Mouse (Mus musculus): Measurements from ENCODE around the gene Adam8. TPM values are rescaled to one million over a fixed set of nuclear protein-coding genes. Genes with fewer than 3 reads are reported as not detected.

Adam8 gene
- polyA plus RNA-seq, 2 experiments from 2014 or later = 14.0 to 17.8 TPM

DNA sequence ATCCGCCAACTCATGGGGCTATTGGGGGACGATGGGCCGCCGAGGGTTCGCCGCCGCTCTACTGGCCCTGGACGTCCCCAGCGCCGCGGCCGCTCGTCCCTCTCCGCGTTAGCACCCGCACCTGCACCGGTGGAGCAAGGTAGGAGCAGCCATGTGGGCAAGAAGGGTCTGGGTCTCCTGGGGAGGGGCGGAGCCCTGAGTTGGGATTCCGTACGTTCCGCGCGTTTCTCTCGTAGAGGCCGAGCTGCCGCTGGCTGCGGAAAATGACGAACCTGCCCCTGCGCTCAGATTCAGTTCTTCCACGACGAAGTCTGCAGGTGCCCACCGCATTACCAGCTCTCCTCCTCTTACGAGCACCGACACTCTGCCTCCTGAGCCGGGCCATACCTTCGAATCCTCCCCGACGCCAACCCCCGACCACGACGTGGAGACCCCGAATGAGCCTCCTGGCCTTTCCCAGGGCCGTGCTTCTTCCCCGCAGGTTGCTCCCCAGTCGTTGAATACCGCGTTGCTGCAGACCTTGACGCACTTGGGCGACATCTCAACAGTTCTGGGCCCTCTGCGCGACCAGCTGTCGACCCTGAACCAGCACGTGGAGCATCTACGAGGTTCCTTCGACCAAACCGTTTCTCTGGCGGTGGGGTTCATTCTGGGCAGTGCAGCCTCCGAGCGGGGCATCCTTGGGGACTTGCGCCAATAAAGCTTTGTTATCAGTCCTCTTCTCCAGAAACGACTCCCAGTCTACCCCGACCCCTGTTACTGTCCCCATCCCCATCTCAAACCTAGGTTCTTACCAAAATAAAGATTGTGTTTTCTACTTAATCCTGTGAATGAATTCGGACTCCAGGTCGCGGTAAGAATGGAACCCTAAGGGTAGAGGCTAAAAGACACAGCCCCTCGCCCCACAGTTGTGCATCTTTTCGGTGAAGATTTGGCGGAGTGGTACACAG is 47.8 kb downstream of the Adam8 start:
- ATAC-seq = peak; percentile 28

DNA sequence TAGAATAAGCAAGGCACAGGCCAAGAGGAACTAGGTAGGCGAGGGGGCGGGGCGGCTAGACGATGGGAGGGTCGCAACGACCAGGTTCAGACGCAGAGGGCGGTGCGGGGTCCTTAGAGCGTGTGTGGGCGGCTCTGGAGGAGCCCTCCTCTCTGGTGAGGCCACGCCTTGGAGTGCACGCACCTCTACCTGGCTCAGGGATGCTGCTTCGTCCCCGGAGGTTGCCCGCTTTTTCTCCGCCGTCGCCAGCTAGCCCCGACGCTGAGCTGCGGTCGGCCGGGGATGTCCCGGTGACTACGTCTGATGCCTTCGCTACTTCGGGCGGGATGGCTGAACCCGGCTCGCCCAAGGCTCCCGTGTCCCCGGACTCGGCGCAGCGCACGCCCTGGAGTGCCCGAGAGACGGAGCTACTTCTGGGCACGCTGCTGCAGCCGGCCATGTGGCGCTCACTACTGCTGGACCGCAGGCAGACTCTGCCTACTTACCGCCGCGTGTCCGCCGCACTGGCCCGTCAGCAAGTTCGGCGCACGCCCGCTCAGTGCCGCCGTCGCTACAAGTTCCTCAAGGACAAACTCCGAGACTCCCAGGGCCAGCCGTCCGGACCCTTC is 48.6 kb downstream of the Adam8 start, which contains the start of gene Utf1:
Gene Utf1, plus strand, starts transcription at position 116 of the 608 bp plus-strand sequence.
- peak; percentile 83 for ATAC-seq

DNA sequence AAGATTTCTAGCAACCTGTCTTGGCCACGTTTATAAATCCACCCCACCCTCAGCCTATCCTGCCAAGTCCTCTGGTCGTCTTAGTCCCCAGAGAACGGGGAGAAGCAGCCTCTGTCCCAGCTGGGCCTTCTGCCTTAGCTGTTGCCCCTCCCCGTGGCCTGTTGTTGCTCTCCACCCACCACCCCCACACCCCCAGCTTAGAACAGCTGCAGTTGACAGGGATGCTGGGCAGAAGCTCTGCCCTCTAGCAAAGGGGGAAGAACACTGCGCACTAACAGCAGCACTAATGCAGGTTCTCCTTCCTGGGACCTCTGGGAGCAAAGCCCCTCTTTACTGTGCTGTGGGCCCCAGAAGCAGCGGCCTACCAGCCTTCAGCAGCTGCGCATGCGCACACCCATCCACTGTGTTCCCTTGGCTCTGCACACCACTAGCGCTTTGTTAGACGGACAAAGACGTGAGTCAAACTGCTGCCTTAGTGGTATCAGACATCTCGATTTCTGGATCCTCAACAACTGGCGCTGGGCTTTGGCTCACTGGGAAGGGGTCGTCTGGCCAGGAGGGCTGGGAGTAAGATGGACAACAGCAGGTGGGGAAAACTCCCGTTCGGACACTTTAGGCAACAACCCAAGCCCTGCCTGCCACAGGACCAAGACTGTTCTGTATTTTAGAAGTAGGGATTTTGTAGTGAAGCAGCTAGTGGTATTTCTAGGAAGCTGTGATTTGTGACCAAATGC is 51.7 kb downstream of the Adam8 start:
- ATAC-seq = no peak

DNA sequence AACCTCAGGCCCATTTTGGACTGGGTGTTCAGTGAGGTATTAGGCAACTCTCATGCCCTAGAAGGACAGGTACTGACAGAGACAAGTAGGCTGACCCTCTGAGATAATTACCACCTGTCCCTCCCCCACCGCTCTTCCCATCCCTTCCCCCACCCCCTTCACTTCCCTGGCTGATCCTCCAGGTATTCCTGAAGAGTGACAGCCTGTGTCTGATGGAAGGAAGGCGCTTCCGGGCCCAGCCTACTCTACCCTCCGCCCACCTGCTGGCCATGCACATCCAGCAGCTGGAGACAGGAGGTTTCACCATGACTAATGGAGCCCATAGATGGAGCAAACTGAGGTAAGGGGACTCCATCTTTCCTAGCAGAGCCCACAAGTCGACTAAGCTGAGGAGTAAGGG is 54.6 kb downstream of the Adam8 start:
- no peak for ATAC-seq

DNA sequence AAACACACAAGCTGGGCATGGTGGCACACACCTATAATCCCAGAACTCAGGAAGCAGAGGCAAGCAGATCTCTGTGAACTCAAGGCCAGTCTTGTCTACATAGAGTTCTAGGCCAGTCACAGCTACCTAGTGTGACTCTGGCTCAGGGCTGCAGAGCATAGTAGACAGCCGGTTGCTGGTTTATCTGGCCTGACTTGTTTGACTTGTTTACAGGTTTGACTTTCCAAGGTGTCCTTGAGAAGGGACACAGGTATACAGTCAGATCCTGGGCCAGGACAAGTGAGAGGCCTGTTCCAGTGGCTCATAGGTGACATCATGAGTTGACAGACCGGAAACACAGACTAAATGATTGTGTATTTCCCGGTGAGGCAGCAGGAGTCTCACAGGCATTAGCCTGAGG is 55.2 kb downstream of the Adam8 start:
- no peak for ATAC-seq

DNA sequence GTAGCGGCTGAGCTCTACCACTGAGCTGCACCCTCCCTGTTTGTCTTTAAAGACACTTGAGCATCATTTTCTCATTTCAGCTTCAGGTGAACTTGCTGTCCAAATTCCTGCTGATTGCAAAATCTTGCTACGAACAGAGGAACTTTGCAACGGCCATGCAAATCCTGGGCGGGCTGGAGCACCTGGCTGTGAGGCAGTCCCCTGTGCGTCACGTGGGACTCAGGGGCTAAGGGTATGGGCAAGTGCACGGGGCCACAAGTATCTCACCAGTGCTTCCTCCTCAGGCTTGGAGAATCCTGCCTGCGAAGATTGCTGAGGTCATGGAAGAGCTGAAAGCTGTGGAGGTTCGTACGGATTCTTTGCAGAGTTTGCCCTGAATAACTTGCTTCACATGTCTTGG is 55.7 kb downstream of the Adam8 start:
- ATAC-seq = no peak

DNA sequence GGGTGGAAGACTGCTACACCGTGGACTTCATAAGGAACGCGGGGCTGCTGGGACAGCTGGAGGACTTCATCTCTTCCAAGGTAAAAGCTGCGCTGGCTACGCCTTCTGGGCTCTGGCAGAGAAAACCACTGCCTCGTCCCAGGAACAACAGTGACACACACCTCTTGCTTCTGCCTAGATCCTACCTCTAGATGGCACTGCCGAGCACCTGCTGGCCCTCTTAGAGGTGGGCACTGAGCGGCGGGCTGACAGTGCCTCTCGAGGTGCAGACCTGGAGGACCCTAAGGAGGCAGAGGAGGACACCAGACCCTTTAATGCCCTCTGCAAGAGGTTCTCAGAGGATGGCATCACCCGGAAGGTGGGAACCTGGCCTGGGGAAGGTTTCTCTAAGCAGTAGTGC is 61.6 kb downstream of the Adam8 start:
- no peak for ATAC-seq

Other genes starting within 250 kb of the Adam8 start
- not detected for gene Adgra1, start 158.4 kb downstream of the Adam8 start, polyA plus RNA-seq (2017; shearing (Covaris generic))
- gene Kndc1, start 97.9 kb downstream of the Adam8 start, polyA plus RNA-seq (2017; shearing (Covaris generic)) = under 1 TPM; 0.44 to 0.58 TPM
- gene Utf1, start 48.8 kb downstream of the Adam8 start, polyA plus RNA-seq (2017; shearing (Covaris generic)) = 1 to 10 TPM; 3.7 to 6.1 TPM
- 1 to 10 TPM in 1 of 2 experiments, under 1 TPM in 1; 0.46 to 1.6 TPM for gene 6430531B16Rik, start 13.8 kb downstream of the Adam8 start, polyA plus RNA-seq (2017; shearing (Covaris generic))
- gene Zfp511, start 43.8 kb upstream of the Adam8 start, polyA plus RNA-seq (2017; shearing (Covaris generic)) = 10 to 100 TPM; 28.8 to 33.0 TPM
- 10 to 100 TPM; 29.2 to 52.0 TPM for gene Tubgcp2, start 44.1 kb upstream of the Adam8 start, polyA plus RNA-seq (2017; shearing (Covaris generic))
- gene Msx3, start 56.5 kb upstream of the Adam8 start, polyA plus RNA-seq (2017; shearing (Covaris generic)) = under 1 TPM in 1 of 2 experiments, not detected in 1; 0.20 TPM
- gene Caly, start 90.0 kb upstream of the Adam8 start, polyA plus RNA-seq (2017; shearing (Covaris generic)) = not detected
- not detected for gene Prap1, start 100.8 kb upstream of the Adam8 start, polyA plus RNA-seq (2017; shearing (Covaris generic))
- 1 to 10 TPM; 6.0 to 7.6 TPM for gene Fuom, start 109.9 kb upstream of the Adam8 start, polyA plus RNA-seq (2017; shearing (Covaris generic))
- gene Paox, start 123.2 kb upstream of the Adam8 start, polyA plus RNA-seq (2017; shearing (Covaris generic)) = 1 to 10 TPM; 2.4 to 3.7 TPM
- 10 to 100 TPM; 69.1 to 90.2 TPM for gene Echs1, start 123.9 kb upstream of the Adam8 start, polyA plus RNA-seq (2017; shearing (Covaris generic))
- 10 to 100 TPM; 28.7 to 33.1 TPM for gene Mtg1, start 145.0 kb upstream of the Adam8 start, polyA plus RNA-seq (2017; shearing (Covaris generic))
- gene Sprn, start 162.3 kb upstream of the Adam8 start, polyA plus RNA-seq (2017; shearing (Covaris generic)) = not detected
- gene Olfr522, start 172.2 kb upstream of the Adam8 start, polyA plus RNA-seq (2017; shearing (Covaris generic)) = not detected
- not detected for gene Olfr523, start 180.7 kb upstream of the Adam8 start, polyA plus RNA-seq (2017; shearing (Covaris generic))
- gene Olfr524, start 213.4 kb upstream of the Adam8 start, polyA plus RNA-seq (2017; shearing (Covaris generic)) = not detected
- gene Cd163l1, start 225.7 kb upstream of the Adam8 start, polyA plus RNA-seq (2017; shearing (Covaris generic)) = not detected